Mouse (Mus musculus): Measurements from ENCODE around the gene Mmp27. TPM values are rescaled to one million over a fixed set of nuclear protein-coding genes. Genes with fewer than 3 reads are reported as not detected.

Gene Mmp27
- polyA plus RNA-seq (2014; fragmentation: Nextera tagmentation; extraction: Ambion mirVana) = not detected in 2 replicates

GRCm38 (mm10) chr9:7571162-7571561, at the start of gene Mmp27:
Mmp27 (plus strand) TSS chr9:7571396.
- no peaks in the 10 kb centered on the region for H3K36me3 ChIP-seq (ENCODE audit: control insufficient read depth, insufficient read depth, low read length)
- H3K4me2 ChIP-seq (ENCODE audit: low read length) = no peak within 1 kb of the TSS
- ATAC-seq (ENCODE audit: low FRiP score, low TSS enrichment) (no peak), DNase-seq (no peak)
- H3K4me1 ChIP-seq (ENCODE audit: control insufficient read depth, insufficient read depth, low read length) = no peaks in the 10 kb centered on the region
- no peak within 1 kb of the TSS for H3K27ac ChIP-seq (replicated peaks; ENCODE audit: low read depth, low read length)
- H3K27me3 ChIP-seq (ENCODE audit: control insufficient read depth, insufficient read depth, low read length) = no peaks in the 10 kb centered on the region
- H3K4me3 ChIP-seq (replicated peaks; ENCODE audit: low read depth, low read length) = no peak within 1 kb of the TSS
- WGBS = 77% methylated on average over 4 of the region's 4 CpGs
- H3K9me3 ChIP-seq (ENCODE audit: control insufficient read depth, low read length) = no peaks in the 10 kb centered on the region
- H3K9ac ChIP-seq (replicated peaks; ENCODE audit: low read length) = no peak within 1 kb of the TSS

GRCm38 (mm10) chr9:7526255-7526940, 44.8 kb upstream of the Mmp27 start:
- H3K9me3 ChIP-seq (ENCODE audit: control insufficient read depth, low read length) = no peaks in the 10 kb centered on the region
- no peaks in the 10 kb centered on the region for H3K27me3 ChIP-seq (ENCODE audit: control insufficient read depth, insufficient read depth, low read length)
- DNase-seq (no peak), ATAC-seq (ENCODE audit: low FRiP score, low TSS enrichment) (no peak)
- no peaks in the 10 kb centered on the region for H3K4me1 ChIP-seq (ENCODE audit: control insufficient read depth, insufficient read depth, low read length)
- no peak overlapping the region for H3K9ac ChIP-seq (replicated peaks; ENCODE audit: low read length)
- H3K36me3 ChIP-seq (ENCODE audit: control insufficient read depth, insufficient read depth, low read length) = no peaks in the 10 kb centered on the region
- 78% methylated on average over 4 of the region's 4 CpGs for WGBS
- H3K4me2 ChIP-seq (ENCODE audit: low read length) = no peak overlapping the region
- no peak overlapping the region for H3K27ac ChIP-seq (replicated peaks; ENCODE audit: low read depth, low read length)
- no peak overlapping the region for H3K4me3 ChIP-seq (replicated peaks; ENCODE audit: low read depth, low read length)

DNA sequence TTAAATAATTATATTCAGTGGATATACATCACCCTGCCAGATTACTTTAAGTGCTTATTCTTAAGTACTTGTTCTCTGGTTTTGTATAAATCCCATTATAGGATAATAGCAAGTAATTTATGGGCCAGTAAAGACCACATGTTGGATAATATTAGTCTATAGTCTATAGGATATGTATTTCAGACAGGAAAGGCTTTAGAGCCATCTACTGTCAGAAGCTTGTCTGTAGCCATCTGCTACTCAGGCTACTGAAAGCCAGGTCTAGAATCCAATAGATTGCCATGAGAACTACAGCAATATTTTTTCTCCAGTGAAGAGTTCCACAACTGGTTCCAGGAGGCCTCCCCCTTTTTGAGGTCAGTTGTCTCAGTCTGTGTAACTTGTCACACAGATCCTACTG, 28.4 kb upstream of the Mmp27 start:
- DNase-seq = no peak
- Histone ChIP-seq H3K27ac (replicated peaks; ENCODE audit: low read depth, low read length) (no peak overlapping the region), H3K4me2 (ENCODE audit: low read length) (no peak overlapping the region), H3K9ac (replicated peaks; ENCODE audit: low read length) (no peak overlapping the region), H3K9me3 (ENCODE audit: control insufficient read depth, low read length) (0 out of 2 replicates have a peak, but pooled peaks cover 2% of the 10 kb centered on the region), H3K36me3 (ENCODE audit: control insufficient read depth, insufficient read depth, low read length) (no peaks in the 10 kb centered on the region), H3K4me1 (ENCODE audit: control insufficient read depth, insufficient read depth, low read length) (no peaks in the 10 kb centered on the region), H3K27me3 (ENCODE audit: control insufficient read depth, insufficient read depth, low read length) (no peaks in the 10 kb centered on the region), H3K4me3 (replicated peaks; ENCODE audit: low read depth, low read length) (no peak overlapping the region)
- no peak for ATAC-seq (ENCODE audit: low FRiP score, low TSS enrichment)

GRCm38 (mm10) chr9:7544923-7545457, 26.2 kb upstream of the Mmp27 start:
- ATAC-seq (ENCODE audit: low FRiP score, low TSS enrichment) = no peak
- no peaks in the 10 kb centered on the region for H3K36me3 ChIP-seq (ENCODE audit: control insufficient read depth, insufficient read depth, low read length)
- no peaks in the 10 kb centered on the region for H3K9me3 ChIP-seq (ENCODE audit: control insufficient read depth, low read length)
- H3K4me1 ChIP-seq (ENCODE audit: control insufficient read depth, insufficient read depth, low read length) = no peaks in the 10 kb centered on the region
- no peak for DNase-seq
- H3K27ac ChIP-seq (replicated peaks; ENCODE audit: low read depth, low read length) = no peak overlapping the region
- WGBS = 67% methylated on average over 1 of the region's 1 CpGs
- no peaks in the 10 kb centered on the region for H3K27me3 ChIP-seq (ENCODE audit: control insufficient read depth, insufficient read depth, low read length)
- H3K4me3 ChIP-seq (replicated peaks; ENCODE audit: low read depth, low read length) = no peak overlapping the region
- H3K9ac ChIP-seq (replicated peaks; ENCODE audit: low read length) = no peak overlapping the region
- no peak overlapping the region for H3K4me2 ChIP-seq (ENCODE audit: low read length)

- WGBS = 68% methylated on average over 1 of the region's 1 CpGs
- no peak for DNase-seq
- no peak overlapping the region for H3K27ac ChIP-seq (replicated peaks; ENCODE audit: low read depth, low read length)
These were observed 25.7 kb upstream of the Mmp27 start for GRCm38 (mm10) chr9:7545471-7545870.

GRCm38 (mm10) chr9:7545920-7546319, 25.3 kb upstream of the Mmp27 start:
- Histone ChIP-seq H3K4me2 (ENCODE audit: low read length) (no peak overlapping the region), H3K36me3 (ENCODE audit: control insufficient read depth, insufficient read depth, low read length) (no peaks in the 10 kb centered on the region), H3K9me3 (ENCODE audit: control insufficient read depth, low read length) (no peaks in the 10 kb centered on the region), H3K4me1 (ENCODE audit: control insufficient read depth, insufficient read depth, low read length) (no peaks in the 10 kb centered on the region), H3K9ac (replicated peaks; ENCODE audit: low read length) (no peak overlapping the region), H3K4me3 (replicated peaks; ENCODE audit: low read depth, low read length) (no peak overlapping the region), H3K27ac (replicated peaks; ENCODE audit: low read depth, low read length) (no peak overlapping the region), H3K27me3 (ENCODE audit: control insufficient read depth, insufficient read depth, low read length) (no peaks in the 10 kb centered on the region)
- DNase-seq (no peak), ATAC-seq (ENCODE audit: low FRiP score, low TSS enrichment) (no peak; the same call in 1 of the 2 replicates)
- WGBS = 90% methylated on average over 7 of the region's 7 CpGs

More at GRCm38 (mm10) chr9:7545471-7545870, 25.7 kb upstream of the Mmp27 start:
- Histone ChIP-seq H3K36me3 (ENCODE audit: control insufficient read depth, insufficient read depth, low read length) (no peaks in the 10 kb centered on the region), H3K9ac (replicated peaks; ENCODE audit: low read length) (no peak overlapping the region), H3K4me1 (ENCODE audit: control insufficient read depth, insufficient read depth, low read length) (no peaks in the 10 kb centered on the region), H3K4me3 (replicated peaks; ENCODE audit: low read depth, low read length) (no peak overlapping the region), H3K27me3 (ENCODE audit: control insufficient read depth, insufficient read depth, low read length) (no peaks in the 10 kb centered on the region), H3K4me2 (ENCODE audit: low read length) (no peak overlapping the region), H3K9me3 (ENCODE audit: control insufficient read depth, low read length) (no peaks in the 10 kb centered on the region)
- ATAC-seq (ENCODE audit: low FRiP score, low TSS enrichment) = no peak

DNA sequence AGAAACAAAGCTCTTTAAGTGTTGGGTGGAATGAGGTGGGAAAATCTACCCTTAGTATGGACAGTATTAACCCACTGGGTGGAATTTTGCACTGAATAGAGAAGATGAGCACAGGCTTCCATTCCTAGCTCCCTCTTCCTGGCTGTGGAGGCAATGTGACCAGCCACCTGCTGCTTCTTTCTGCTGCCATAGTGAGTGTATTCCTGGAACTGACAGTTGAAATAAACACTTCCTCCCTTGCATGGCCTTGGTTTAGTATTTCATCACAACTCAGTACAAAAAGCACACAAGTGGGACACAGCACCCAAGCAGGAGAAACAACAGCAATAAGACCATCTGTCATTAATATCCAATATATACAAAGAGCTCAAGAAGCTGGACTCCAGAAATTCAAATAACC, 19.3 kb upstream of the Mmp27 start:
- H3K4me1 ChIP-seq (ENCODE audit: control insufficient read depth, insufficient read depth, low read length) = no peaks in the 10 kb centered on the region
- no peak overlapping the region for H3K4me3 ChIP-seq (replicated peaks; ENCODE audit: low read depth, low read length)
- no peaks in the 10 kb centered on the region for H3K9me3 ChIP-seq (ENCODE audit: control insufficient read depth, low read length)
- DNase-seq (no peak), ATAC-seq (ENCODE audit: low FRiP score, low TSS enrichment) (no peak)
- H3K27ac ChIP-seq (replicated peaks; ENCODE audit: low read depth, low read length) = no peak overlapping the region
- H3K9ac ChIP-seq (replicated peaks; ENCODE audit: low read length) = no peak overlapping the region
- no peaks in the 10 kb centered on the region for H3K36me3 ChIP-seq (ENCODE audit: control insufficient read depth, insufficient read depth, low read length)
- no peaks in the 10 kb centered on the region for H3K27me3 ChIP-seq (ENCODE audit: control insufficient read depth, insufficient read depth, low read length)
- H3K4me2 ChIP-seq (ENCODE audit: low read length) = no peak overlapping the region

- Histone ChIP-seq H3K4me2 (ENCODE audit: low read length) (no peak overlapping the region), H3K9ac (replicated peaks; ENCODE audit: low read length) (no peak overlapping the region), H3K4me3 (replicated peaks; ENCODE audit: low read depth, low read length) (no peak overlapping the region), H3K4me1 (ENCODE audit: control insufficient read depth, insufficient read depth, low read length) (no peaks in the 10 kb centered on the region), H3K36me3 (ENCODE audit: control insufficient read depth, insufficient read depth, low read length) (no peaks in the 10 kb centered on the region), H3K9me3 (ENCODE audit: control insufficient read depth, low read length) (no peaks in the 10 kb centered on the region), H3K27ac (replicated peaks; ENCODE audit: low read depth, low read length) (no peak overlapping the region), H3K27me3 (ENCODE audit: control insufficient read depth, insufficient read depth, low read length) (no peaks in the 10 kb centered on the region)
- DNase-seq (no peak), ATAC-seq (ENCODE audit: low FRiP score, low TSS enrichment) (no peak)
- WGBS = 83% methylated on average over 3 of the region's 3 CpGs
These were observed 17.7 kb upstream of the Mmp27 start for GRCm38 (mm10) chr9:7553536-7553935.

- Histone ChIP-seq H3K4me1 (ENCODE audit: control insufficient read depth, insufficient read depth, low read length) (no peaks in the 10 kb centered on the region), H3K27me3 (ENCODE audit: control insufficient read depth, insufficient read depth, low read length) (no peaks in the 10 kb centered on the region), H3K4me3 (replicated peaks; ENCODE audit: low read depth, low read length) (no peak overlapping the region), H3K9ac (replicated peaks; ENCODE audit: low read length) (no peak overlapping the region), H3K9me3 (ENCODE audit: control insufficient read depth, low read length) (no peaks in the 10 kb centered on the region), H3K36me3 (ENCODE audit: control insufficient read depth, insufficient read depth, low read length) (no peaks in the 10 kb centered on the region), H3K27ac (replicated peaks; ENCODE audit: low read depth, low read length) (no peak overlapping the region), H3K4me2 (ENCODE audit: low read length) (no peak overlapping the region)
- ATAC-seq (ENCODE audit: low FRiP score, low TSS enrichment) (no peak), DNase-seq (peak; percentile 7)
- WGBS = 50% methylated on average over 3 of the region's 3 CpGs
These were observed 16.8 kb upstream of the Mmp27 start for GRCm38 (mm10) chr9:7554382-7554781.

Measured in midbrain, embryonic 14.5 days (tissue).